Mouse (Mus musculus) CD4-positive helper T cell, adult 2 months (primary cell): Measurements from ENCODE around the gene Anapc7.
"Not testable (repeated sequence)": the region's sequence is repeated elsewhere in the genome, so short reads cannot be mapped to it uniquely, and the experiment has no call there.

ENCODE experiments used
- DNase-seq: peaks from one replicate; pipeline ENCODE4 v3.0.0-alpha.2; 2012; ENCODE audit warnings: low read depth, missing footprints, low spot score

Gene Anapc7

DNA sequence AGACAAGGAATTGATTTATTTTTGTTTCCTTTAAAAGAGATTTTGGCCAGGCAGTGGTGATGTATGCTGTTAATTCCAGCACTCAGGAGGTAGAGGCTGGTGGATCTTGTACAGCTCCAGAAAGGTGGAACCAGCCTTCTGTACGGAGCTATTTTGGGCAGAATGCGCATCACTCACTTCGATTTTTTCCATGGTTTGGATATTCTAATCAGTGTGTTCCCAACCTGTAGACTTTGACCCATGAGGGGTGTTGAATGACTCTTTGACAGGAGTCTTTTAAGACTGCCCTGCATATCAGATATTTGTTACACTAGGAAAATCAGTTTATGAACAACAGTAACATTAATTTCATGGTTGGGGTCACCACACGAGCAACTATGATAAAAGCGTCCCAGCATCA, 29.8 kb downstream of the Anapc7 start:
- no peak for DNase-seq

DNA sequence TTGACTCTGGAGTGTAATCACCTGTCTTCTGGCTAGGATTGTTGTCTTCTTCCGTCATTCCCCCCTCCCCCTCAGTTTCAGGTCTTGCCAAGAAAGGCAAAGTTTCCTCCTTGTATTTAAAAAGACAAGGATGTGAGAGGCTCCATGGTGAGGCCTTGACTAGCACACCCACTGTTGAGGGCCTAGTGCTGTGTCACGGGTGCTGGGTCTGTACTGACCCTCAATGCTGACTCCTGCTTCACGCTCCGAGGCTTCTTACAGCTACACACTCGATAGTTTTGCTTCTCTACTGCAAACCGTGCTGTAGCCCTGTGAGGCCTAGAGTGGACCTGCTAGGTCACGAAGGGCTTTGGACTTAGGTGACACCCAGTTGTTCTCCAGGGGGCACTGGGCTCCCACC, 30.7 kb downstream of the Anapc7 start:
- DNase-seq = no peak

DNA sequence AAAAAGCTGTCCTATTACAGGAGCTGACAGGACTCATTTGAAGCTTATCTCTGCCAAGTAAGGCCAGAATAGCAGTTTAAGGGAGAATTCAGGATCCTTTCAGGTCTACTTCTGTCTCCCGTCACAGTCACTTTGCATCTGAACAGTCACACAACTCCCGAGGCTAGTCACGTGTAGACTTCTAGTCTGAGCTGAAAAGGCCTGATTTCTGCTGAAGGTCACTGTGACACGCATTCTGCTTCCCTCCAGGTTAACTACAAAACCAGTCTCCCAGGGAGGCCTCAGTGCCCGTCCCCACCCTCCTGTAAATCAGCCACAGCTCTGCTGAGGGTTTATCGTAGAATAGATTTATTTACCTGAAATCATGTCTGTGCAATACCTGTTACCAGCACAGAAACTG, 31.7 kb downstream of the Anapc7 start:
- no peak for DNase-seq

DNA sequence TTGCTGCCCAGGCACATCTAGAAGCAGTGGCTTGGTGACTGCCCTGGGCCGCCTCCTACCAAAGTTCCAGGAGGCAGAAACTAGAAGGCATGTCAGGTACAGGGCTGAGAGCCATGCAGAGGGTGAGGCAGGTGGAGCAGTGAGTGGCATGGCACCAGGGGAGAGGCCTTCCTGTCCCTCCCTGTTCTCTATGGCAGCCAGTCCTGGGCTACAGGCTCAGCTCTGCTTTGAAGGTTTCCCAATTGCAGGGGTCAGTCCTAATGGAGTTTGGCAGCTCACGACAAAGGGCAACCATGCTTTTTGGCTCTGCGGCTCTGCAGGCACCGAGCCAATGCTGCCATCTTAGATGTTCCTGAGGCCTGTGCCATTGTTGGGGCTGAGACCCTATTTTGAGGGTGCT, 32.9 kb downstream of the Anapc7 start:
- DNase-seq = no peak

DNA sequence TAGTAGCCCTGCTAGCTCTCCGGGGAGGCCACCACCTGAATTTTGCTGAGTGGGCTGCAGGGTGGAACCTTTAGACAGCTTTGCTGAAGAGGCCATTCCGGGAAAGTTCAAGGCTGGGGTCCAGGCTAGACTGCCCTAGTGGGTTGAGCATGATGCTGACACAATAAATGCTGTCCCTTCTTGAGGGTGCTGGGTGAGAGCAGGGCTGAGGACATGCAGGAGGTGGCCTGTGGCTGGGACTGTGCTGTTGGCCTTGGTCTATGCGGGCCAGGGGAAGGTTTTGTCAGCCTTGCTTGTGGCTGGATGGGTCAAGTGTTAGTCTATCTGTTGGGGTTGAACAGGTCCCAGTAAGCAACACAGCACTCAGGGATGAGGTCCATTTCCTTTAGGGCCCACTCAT, 33.4 kb downstream of the Anapc7 start:
- DNase-seq = no peak

DNA sequence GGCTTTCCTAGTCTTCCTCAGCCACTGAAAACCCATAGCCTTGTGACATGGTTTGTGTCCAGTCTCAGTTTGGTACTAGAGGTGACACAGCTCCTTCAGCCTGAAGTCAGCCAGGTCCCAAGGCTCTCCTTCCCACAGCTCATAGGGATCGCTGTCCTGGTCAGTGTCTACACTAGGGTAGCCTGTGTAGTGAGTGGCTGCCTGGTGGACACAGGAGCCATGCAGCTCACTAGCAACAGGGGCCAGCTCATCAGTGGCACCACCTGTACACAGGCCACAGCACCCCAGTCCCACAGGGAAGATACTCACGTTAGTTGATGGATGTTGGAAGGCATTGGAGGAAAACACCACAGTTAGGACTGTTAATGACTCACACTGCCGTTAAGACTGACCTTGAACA, 34.1 kb downstream of the Anapc7 start:
- DNase-seq = no peak

DNA sequence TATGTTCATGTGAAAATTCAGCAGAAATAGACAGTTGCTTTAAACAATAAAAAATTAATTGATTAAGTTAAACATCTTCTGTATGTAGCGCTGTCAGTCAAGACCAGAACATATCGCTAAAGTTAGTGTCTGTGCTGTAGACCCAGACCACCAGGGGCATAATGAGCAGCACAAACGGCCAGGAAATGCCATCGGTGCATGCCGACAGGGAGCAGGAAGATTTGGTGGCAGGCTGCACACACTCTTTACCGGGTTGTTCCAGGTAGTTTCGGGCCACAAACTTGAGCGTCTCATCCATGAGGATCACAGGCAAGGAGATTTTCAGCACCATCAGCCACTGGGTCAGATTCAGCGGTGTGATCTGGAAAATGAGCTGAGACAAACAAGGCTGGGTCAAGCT, 35.6 kb downstream of the Anapc7 start:
- DNase-seq = not testable (repeated sequence)

DNA sequence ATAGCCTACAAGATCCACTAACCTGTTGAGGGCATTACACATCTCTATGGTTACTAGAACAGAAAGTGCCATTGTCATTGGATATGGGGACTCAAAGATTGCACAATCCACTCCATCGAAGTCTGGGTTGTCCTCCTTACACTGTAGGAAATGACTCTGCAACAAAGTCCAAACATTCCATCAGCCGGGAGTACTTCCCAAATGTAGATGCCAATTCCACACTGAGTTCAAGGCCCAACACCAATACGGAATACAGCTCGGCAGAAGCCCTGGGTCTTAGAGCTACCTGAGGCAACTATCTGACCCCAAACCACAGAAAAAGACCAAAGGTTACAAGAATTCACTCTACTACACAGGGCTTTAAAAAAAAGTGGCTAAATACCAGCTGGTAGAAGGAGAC, 36.6 kb downstream of the Anapc7 start:
- DNase-seq = no peak

DNA sequence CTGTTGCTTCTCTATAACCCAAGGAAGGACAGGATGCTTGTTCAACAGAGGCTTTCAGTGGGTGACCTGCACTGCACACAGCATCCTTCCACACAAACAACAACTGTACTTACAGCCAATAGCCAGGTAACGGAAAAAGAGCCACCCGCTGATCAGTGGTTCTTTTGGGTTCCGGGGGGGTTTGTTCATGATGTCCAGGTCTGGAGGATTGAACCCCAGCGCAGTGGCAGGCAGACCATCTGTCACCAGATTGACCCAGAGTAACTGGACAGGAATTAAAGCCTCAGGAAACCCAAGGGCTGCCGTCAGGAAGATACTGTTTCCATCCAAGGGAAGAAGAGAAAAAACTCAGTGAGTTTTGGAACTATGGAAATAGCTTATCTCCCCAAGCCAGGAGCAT, 37.8 kb downstream of the Anapc7 start:
- DNase-seq = no peak

DNA sequence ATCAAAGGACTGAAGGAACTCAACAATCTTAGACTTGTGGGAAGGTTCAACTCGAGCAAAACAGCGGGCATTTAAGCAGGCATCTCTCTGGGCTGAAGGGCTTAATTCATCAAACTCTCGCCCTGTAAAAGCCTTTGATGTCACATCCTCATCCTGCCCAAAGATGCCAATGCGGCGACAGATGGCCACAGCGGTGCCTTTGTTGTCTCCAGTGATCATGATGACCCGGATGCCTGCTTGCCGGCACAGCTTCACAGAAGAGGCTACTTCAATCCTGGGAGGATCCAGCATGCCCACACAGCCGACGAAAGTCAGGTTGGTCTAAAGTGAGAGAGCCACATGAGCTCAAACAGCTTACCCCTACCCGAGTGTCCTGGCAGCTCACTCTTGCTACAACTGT, 39.2 kb downstream of the Anapc7 start:
- DNase-seq = no peak

DNA sequence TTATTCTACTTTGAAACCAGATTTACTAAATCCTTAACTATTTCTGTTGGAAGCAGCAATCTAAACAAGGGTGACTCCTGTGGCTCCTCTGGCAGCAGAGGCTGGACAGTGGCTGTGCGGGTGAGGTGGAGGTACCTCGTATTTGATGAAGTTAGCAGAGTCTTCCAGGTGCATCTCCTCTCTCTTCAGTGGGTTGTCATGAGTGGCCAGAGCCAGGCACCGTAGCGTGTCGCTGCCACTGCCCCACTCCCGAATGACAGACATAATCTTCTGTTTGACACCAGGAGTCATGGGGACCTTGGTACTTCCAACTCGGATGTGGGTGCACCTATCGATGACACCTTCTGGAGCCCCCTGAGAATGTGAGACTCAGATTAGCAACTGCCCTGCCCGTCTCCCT, 39.9 kb downstream of the Anapc7 start:
- DNase-seq = no peak

DNA sequence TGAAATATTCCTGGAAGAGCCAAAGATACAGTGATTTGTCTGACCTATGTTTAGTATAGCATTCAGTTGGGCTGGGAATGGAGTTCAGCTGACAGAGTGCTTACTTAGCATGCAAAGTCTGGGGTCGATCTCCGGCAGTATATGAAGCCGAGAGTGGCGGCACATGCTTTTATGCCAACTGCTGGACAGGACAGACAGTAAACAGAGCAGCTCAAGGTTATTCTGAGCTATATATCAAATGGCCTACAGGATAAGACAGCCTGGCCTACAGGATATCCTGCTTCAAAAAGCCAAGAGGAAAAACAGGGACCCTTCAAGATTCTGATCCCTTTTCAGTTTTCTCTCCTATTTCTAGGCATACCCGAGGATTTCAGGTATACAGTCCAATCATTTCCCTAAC, 50.2 kb downstream of the Anapc7 start:
- DNase-seq = no peak

DNA sequence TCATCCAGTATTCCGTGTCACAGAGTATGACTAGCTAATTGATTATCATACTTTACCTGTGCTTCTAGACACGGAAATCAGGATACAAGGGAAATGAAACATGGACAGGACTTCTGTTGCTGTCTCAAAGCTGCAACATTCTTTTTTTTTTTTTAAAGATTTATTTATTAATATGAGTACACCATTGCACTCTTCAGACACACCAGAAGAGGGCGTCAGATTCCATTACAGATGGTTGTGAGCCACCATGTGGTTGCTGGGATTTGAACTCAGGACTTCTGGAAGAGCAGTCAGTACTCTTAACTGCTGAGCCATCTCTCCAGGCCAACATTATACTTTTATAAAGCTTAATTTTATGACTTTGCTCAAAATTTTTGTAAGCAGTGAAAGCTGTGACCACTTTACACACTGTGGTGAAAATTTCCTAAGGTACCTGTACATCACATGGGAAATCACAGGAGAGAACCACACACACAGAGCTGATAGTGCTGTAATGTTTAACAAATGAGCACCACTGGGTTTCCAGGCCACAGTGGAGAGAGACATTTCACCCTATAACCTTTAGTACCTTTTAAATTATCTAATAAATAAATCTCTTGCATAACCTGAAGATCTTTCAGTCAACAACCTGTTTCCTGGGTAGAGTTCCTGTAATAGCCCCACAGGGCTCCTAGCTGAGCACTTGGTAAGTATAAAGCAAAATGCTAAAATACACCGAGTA, 53.3 kb downstream of the Anapc7 start:
- no peak for DNase-seq

DNA sequence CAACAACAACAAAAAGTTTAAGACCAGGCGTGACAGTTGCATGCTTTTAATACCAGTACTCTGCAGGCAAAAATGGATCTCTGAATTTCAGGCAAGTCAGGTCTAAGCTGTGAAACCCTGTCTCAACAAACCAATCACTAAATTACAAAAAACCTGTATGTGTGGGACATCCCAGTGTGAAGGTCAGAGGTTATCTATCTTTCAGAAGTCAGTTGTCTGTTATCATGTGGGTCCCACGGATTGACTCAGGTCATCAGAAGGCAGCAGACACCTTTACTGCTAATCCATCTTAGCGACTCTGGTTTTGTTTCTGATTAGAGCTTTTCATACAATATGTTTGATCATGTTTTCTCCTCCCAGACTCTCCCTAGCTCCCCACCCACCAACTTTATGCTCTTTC, 54.6 kb downstream of the Anapc7 start:
- no peak for DNase-seq

DNA sequence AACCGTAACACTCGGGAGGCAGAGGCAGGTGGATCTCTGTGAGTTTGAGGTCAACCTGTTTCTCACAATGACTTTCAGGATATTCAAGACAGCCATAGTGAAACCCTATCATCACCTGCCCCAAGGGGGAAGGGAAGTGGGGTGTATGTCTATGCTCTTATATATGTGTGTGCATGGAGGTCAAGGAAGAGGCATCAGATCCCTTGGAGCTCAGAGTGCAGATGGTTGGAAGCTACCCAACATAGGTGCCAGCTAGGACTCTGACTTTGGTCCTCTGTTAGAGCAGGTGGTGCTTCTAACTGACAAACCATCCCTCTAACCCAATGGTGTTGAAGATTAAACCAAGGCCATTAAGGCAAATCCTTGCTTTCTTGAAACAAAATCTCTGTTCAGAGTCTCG, 56.0 kb downstream of the Anapc7 start:
- DNase-seq = no peak

DNA sequence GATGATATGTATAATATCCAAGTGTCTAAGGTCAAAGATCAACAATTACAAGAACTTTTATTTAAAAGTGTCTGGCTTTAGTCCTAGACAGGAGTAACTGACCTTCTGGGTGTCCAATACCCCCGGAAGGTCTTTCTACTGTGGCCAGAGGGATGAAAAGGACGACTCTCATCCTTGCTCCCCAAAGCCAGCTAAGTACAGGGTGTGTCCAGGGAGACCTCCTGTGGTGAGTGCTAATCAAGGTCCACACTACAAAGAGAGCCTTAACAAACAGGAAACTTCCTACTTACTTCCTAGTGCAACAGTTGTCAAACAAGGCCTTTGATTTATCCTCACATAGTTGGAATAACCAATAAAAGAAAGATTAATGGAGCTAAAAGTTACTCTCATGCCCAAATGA, 57.6 kb downstream of the Anapc7 start:
- no peak for DNase-seq

DNA sequence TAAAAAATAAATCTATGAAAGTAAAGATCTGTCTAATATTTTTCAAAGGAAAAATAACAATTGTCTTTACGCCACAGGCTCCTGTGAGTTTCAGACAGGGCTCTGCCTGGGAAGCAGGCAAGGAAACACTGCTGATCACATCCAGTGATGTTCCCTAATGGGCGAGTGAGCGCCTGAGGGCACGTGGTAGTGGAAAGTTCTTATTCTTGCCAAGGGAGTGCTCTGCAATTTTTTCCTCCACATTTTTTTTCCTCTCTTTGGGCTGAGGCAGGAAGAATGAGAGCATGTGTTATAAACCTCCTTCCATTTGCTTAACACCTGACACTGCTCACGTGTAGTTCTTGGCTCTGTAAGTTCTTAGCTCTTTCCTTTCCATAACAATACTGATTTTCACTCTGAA, 60.4 kb downstream of the Anapc7 start:
- DNase-seq = no peak

DNA sequence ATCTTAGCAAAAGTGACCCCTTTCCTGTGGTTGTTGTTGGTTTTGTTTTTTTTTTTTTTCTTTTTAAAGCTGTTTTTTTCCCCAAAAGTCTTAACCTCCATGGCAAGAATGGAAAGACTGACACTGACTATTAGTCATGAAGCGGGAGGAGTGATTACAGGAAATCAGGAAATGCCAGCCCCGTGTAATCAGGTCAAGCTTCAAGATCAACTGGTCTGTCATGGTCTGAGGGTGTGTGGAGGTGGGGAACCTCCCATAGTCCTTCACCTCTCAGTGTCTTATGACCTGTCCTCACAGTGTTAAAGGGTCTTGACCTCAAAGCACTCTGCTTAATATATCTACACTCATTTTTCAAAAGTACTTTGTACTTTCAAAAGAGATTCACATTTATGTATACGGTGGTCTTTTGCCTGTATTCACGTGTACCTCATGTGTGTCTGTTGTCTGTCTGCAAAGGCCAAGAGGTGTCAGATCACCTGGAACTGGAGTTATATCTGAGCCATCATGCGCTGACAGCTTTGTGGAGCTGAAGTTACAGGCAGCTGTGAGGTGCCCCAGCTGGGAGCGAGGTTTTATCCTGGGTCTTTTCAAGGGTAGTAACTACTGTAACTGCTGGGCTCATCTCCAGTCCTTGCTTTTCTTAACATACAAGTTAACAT, 61.4 kb downstream of the Anapc7 start:
- DNase-seq = no peak

DNA sequence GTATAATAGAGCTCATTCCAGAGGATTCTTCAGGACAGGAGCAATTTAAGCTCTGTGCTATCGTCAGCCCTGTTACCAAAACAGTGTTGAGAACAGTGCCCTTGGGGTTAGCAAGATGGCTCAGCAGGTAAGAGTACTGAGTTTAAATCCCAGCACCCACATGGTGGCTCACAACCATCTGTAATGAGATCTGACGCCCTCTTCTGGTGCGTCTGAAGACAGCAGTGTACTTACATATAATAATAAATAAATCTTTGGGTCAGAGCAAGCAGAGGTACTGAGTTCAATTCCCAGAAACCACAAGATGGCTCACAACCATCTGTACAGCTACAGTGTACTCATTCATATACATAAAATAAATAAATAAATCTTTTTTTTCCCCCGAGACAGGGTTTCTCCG, 64.8 kb downstream of the Anapc7 start:
- not testable (repeated sequence) for DNase-seq

DNA sequence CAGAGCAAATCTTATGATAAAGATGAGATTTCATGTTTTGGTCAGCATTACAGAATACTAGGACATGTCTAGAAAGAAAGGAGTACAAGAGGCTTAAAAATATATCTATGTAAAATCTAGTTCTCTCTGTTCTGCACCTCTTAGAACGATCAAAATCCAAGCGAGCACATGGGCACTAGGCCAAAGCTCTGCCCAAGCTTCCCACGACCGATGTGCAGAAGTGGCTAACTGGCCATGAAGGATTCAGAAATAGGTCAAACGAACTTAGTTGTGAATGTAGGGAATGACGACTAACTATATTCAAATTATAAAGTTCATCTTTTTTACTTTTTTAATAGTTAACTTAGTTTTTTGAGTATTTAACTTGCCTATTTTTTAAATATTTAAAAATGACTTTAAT, 66.3 kb downstream of the Anapc7 start:
- no peak for DNase-seq

DNA sequence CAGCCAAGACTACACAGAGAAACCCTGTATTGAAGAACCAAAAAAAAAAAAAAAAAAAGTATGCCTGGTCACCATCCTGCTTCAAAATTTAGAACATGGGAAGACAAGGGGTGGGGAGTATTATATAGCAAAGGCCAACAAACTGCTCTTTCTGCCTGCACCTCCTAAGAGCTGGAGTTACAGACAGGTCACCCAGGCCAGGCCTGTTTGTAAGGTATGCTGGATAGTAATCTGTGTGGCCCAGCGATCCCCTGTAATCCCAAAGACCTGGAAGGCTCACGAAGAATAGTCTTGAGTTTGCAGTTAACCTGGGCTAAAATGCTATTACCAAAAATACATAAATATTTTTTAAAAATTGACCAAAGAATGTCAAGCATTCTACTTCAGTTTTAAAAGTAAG, 68.7 kb downstream of the Anapc7 start:
- no peak for DNase-seq

DNA sequence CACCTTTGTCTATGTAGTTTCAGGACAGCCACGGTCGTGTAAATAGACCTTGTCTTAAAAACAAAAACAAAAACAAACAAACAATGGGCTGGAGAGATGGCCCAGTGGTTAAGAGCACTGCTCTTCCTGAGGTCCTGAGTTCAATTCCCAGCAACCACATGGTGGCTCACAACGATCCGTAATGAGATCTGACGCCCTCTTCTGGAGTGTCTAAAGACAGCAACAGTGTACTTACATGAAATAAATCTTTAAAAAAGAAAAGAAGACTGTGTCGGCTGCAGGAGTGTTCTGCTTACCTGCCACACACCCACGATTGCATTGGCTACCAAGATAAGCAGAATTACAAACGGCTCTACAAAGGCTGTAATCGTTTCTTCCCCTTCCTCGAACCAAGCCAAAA, 69.9 kb downstream of the Anapc7 start:
- no peak for DNase-seq

DNA sequence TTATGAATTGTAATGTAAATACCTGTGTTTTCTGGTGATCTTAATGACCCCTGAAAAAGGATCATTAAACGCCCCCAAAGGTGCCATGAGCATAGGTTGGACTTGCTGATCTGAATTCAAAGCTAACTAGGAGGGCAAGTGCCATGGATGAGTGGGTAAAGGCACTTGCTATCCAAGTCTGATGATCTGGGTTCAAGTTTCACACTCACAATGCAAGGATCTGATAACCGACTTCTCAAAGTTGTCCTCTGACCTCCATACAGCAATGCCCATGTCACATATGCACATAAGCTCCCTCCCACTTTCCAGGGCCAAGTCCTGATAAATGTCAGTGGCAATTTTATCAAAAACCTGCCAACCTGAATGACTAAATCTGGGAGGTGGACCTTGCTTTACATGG, 71.5 kb downstream of the Anapc7 start:
- DNase-seq = no peak

DNA sequence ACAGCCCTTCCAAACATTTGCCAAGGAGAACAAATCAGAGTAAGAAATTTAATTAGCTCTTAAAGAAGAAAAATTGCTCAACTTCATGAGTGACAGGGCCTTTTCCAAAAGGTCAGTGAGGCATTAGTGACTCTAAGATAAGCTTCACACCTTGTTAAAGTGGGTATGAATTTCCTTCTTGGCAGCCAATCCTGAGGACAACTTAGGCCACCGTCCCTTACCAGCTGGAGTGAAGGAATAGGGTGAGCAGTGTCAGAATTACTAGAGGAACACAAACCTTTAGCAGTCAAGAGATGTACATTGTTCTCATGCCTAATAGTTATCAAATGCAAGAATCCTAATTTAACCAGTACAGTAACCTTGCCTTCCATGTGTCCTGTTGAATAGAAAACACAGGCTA, 73.0 kb downstream of the Anapc7 start:
- no peak for DNase-seq
